Mouse (Mus musculus) liver, adult 2 months (tissue): Measurements from ENCODE around the gene Med7.

ENCODE experiments used
- CTCF ChIP-seq: fragments of 200-500 bp; IDR thresholded peaks from 2 replicates; pipeline ENCODE4 v1.5.1; 2011; ENCODE audit warnings: low read depth, low read length, control low read depth
- POLR2A ChIP-seq: fragments of 200-500 bp; IDR thresholded peaks from 2 replicates; pipeline ENCODE4 v1.6.1; 2011; ENCODE audit warnings: low read length, control low read depth; ENCODE audit not compliant: insufficient read depth; ENCODE audit errors: extremely low read depth

GRCm38 (mm10) chr11:46395088-46395487 lies 41.6 kb upstream of the Med7 start:
- TF ChIP-seq CTCF (no peak), POLR2A (no peak)
